Mouse (Mus musculus): Measurements from ENCODE around the gene Cd300ld5. TPM values are rescaled to one million over a fixed set of nuclear protein-coding genes. Genes with fewer than 3 reads are reported as not detected.

The Cd300ld5 gene
- polyA plus RNA-seq, 1 experiment = not detected

DNA sequence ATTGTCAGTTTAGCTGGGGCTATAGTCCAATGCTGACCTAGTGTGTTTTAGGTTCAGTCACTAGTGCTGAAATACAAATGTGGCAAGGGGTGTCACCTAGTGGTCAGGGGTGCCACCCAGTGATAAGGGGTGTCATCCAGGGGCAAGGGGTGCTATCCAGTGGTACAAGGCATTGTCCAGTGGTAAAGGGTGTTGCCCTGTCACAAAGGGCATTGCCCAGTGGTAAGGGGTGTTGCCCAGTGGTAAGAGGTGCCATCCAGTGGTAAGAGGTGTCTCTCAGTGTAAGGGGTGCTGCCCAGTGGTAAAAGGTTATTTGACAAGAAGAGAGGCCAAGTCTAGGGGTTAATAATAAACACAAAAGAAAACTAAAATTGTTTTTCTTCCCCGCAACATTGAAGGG, 39.9 kb upstream of the Cd300ld5 start:
- Histone ChIP-seq H3K4me3 (replicated peaks) (no peak overlapping the region), H3K36me3 (ENCODE audit: control insufficient read depth) (no peaks in the 10 kb centered on the region), H3K9me3 (ENCODE audit: control insufficient read depth, low read length) (no peaks in the 10 kb centered on the region), H3K4me1 (ENCODE audit: control insufficient read depth) (no peaks in the 10 kb centered on the region), H3K27me3 (ENCODE audit: control insufficient read depth) (no peaks in the 10 kb centered on the region)
- TF ChIP-seq TAL1 (IDR thresholded peaks at IDR 0.05; ENCODE audit: low read length) = no peak
- TF ChIP-seq GATA1 (IDR thresholded peaks at IDR 0.05; ENCODE audit: low read length) = no peak

DNA sequence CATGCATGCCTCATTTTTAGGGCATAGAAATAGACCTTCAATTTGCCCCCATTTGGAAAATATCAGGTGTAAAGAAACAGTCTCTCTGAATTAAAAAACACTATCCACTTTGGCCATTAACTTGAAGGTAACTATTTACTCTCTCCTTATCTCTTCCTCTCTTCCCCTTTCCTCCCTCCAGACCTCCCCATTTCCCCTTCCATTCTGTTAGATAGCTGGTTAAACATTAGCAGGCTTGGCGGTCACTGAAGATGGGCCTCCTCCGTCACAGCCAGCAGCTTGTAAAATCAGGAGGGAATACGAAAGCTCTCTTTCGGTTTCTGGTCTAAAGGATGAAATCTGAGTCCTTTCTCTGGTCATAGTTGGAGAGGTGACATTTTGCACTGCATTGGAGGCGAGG, 38.3 kb upstream of the Cd300ld5 start:
- no peak overlapping the region for H3K4me3 ChIP-seq (replicated peaks)
- H3K9me3 ChIP-seq (ENCODE audit: control insufficient read depth, low read length) = no peaks in the 10 kb centered on the region
- no peaks in the 10 kb centered on the region for H3K36me3 ChIP-seq (ENCODE audit: control insufficient read depth)
- TF ChIP-seq GATA1 (IDR thresholded peaks at IDR 0.05; ENCODE audit: low read length) (no peak), TAL1 (IDR thresholded peaks at IDR 0.05; ENCODE audit: low read length) (no peak)
- no peaks in the 10 kb centered on the region for H3K4me1 ChIP-seq (ENCODE audit: control insufficient read depth)
- peaks cover 3% of the 10 kb centered on the region for H3K27me3 ChIP-seq (ENCODE audit: control insufficient read depth)

DNA sequence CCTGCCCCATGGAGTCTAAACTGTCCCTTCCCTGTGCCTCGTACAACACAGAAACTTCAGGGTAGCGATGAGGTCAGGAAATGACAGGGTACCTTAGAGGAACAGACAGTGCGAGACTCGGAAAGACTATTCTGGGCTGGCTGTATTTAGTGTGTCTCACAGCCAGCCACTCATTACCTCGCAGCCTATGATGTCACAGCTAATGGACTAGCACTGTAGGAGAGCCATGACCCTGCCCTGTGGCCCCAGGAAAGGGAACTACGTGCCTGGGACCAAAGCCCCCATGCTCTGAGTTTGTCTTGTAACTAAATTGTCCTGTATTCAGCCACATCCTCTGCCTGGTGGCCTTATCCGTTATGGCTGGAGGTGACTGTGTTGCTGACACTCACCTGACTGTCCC, 37.8 kb upstream of the Cd300ld5 start:
- H3K4me3 ChIP-seq (replicated peaks) = no peak overlapping the region
- H3K9me3 ChIP-seq (ENCODE audit: control insufficient read depth, low read length) = no peaks in the 10 kb centered on the region
- no peaks in the 10 kb centered on the region for H3K4me1 ChIP-seq (ENCODE audit: control insufficient read depth)
- H3K27me3 ChIP-seq (ENCODE audit: control insufficient read depth) = peaks cover 4% of the 10 kb centered on the region
- TF ChIP-seq GATA1 (IDR thresholded peaks at IDR 0.05; ENCODE audit: low read length) (no peak), TAL1 (IDR thresholded peaks at IDR 0.05; ENCODE audit: low read length) (no peak)
- H3K36me3 ChIP-seq (ENCODE audit: control insufficient read depth) = no peaks in the 10 kb centered on the region

DNA sequence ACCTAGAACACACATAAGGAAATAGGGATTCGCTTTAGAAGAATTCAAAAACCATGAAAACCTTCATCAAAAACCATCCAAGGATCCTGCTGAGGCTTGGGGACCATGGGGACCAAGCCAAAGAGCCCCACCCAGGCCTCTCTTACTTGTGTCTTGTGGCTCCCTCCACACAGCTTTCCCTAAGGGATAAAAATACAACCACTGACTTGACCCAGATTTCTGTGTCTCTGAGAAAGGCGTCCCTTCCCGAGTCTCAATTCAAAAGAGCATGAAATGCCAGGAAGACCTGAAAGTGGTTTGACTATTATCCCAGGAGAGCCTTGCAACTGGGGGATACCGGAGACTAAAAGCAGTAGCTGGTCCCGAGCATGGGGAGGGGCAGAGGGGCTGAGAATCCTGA, 35.4 kb upstream of the Cd300ld5 start:
- H3K27me3 ChIP-seq (ENCODE audit: control insufficient read depth) = peaks cover 4% of the 10 kb centered on the region
- no peaks in the 10 kb centered on the region for H3K36me3 ChIP-seq (ENCODE audit: control insufficient read depth)
- no peaks in the 10 kb centered on the region for H3K4me1 ChIP-seq (ENCODE audit: control insufficient read depth)
- H3K4me3 ChIP-seq (replicated peaks) = no peak overlapping the region
- TF ChIP-seq GATA1 (IDR thresholded peaks at IDR 0.05; ENCODE audit: low read length) = no peak
- H3K9me3 ChIP-seq (ENCODE audit: control insufficient read depth, low read length) = no peaks in the 10 kb centered on the region

DNA sequence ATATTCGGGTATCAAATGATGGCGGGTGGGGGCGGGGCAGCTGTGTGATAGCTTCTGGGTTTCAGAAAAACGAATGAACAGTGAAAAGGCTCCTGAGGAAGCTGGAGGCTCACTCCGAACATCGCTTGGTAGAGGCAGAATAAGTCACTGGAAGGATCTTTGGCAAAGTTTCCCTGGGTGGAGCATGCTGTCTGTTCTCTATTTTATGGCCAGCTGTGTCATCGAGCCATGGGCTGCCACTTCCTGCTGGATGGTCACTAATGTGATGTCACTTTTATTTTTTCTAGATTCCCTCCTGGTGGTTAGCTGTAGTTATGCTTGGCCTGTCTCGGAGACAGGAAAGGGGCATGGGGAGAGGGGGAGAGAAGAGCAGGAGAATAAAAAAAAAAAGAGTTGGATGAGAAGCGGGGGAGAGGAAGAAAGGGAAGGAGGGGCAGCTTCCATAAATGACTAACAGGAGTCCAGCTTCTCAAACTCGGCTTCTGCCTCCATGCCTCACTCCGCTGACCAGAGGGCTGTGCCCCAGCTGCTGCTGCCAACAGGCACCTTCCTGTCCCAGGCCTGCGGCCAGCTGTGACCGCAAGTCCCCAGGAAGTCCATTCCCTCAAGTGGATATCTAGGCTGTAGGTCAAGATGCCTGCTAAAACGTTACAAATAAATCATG, 34.2 kb upstream of the Cd300ld5 start:
- no peaks in the 10 kb centered on the region for H3K9me3 ChIP-seq (ENCODE audit: control insufficient read depth, low read length)
- H3K4me3 ChIP-seq (replicated peaks) = no peak overlapping the region
- H3K36me3 ChIP-seq (ENCODE audit: control insufficient read depth) = no peaks in the 10 kb centered on the region
- no peaks in the 10 kb centered on the region for H3K4me1 ChIP-seq (ENCODE audit: control insufficient read depth)
- TF ChIP-seq TAL1 (IDR thresholded peaks at IDR 0.05; ENCODE audit: low read length) = no peak
- TF ChIP-seq GATA1 (IDR thresholded peaks at IDR 0.05; ENCODE audit: low read length) = no peak
- peaks cover 4% of the 10 kb centered on the region for H3K27me3 ChIP-seq (ENCODE audit: control insufficient read depth)

DNA sequence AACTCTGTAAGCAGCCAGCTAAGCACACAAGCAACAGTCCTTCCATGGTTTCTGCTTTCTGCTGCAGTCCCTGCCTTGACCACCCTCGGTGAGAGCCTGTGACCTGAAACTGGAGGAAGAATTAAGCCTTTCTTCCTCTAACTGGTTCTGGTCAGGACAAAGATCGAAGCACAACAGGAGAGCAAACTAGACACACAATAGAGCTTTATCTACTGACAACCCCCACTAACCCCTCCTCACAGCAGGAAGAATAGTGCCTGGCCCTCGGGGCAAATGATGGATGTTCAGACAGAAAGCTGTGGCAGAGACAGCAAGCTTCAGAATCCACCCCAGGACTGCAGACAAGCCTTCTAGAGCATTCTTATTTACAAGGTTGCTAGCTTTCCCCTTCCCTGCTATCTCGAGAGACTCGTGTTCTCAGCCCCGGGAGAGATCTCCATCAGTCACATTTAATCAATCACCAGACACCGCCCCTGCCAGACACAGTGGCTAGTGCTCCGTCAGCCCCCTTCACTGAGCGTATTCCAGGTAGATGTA, 33.5 kb upstream of the Cd300ld5 start:
- Histone ChIP-seq H3K36me3 (ENCODE audit: control insufficient read depth) (no peaks in the 10 kb centered on the region), H3K9me3 (ENCODE audit: control insufficient read depth, low read length) (no peaks in the 10 kb centered on the region), H3K4me3 (replicated peaks) (no peak overlapping the region), H3K4me1 (ENCODE audit: control insufficient read depth) (no peaks in the 10 kb centered on the region), H3K27me3 (ENCODE audit: control insufficient read depth) (peaks cover 4% of the 10 kb centered on the region)
- TF ChIP-seq TAL1 (IDR thresholded peaks at IDR 0.05; ENCODE audit: low read length) (no peak), GATA1 (IDR thresholded peaks at IDR 0.05; ENCODE audit: low read length) (no peak)

DNA sequence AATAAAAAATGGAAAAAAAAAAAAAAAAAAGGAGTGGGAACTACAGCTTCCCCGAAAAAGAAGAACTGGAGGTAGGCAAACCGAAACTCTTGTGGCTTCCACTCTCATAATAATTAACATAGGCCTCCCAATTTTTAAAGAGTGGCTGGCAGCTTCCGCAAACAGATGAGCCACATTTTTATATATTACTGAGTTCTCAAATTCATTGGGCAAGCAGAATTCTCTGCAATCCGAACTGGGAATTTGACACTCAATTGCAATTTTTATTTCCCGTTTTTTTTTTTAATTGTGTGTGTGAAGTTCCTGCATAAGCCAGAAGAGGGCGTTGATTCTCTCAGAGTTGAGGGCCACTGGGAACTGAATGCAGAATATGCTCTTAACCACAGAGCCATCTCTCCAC, 29.2 kb upstream of the Cd300ld5 start:
- Histone ChIP-seq H3K9me3 (ENCODE audit: control insufficient read depth, low read length) (no peaks in the 10 kb centered on the region), H3K4me3 (replicated peaks) (no peak overlapping the region), H3K4me1 (ENCODE audit: control insufficient read depth) (no peaks in the 10 kb centered on the region), H3K27me3 (ENCODE audit: control insufficient read depth) (peaks cover 4% of the 10 kb centered on the region; the same call in 1 of the 2 replicates), H3K36me3 (ENCODE audit: control insufficient read depth) (no peaks in the 10 kb centered on the region)
- TF ChIP-seq GATA1 (IDR thresholded peaks at IDR 0.05; ENCODE audit: low read length) = no peak
- TF ChIP-seq TAL1 (IDR thresholded peaks at IDR 0.05; ENCODE audit: low read length) = no peak

DNA sequence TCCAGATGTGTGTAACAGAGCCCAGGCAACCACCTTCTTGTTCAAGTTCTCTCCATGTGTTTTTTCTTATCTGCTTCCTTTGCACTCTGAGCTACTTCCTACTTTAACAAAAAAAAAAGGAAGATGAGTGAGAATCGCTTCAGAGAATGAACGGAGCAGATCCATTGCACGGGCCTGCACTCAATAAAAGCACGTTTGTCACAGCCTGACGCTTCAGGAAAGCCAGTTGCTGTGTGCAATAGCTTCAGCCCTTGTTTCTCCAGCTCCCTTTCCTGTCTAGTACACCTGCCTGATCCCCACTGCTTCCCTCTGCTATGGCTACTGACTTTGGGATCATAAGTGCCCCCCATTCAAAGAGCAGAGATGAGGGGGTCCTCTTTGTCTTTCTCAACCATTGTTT, 24.5 kb upstream of the Cd300ld5 start, which contains the start of gene Cd300e:
Gene Cd300e (minus strand): TSS at position 101 of the 400 bp plus-strand sequence.
- no peaks in the 10 kb centered on the region for H3K4me1 ChIP-seq (ENCODE audit: control insufficient read depth)
- H3K9me3 ChIP-seq (ENCODE audit: control insufficient read depth, low read length) = no peaks in the 10 kb centered on the region
- TF ChIP-seq GATA1 (IDR thresholded peaks at IDR 0.05; ENCODE audit: low read length) = no peak
- no peak for TF ChIP-seq TAL1 (IDR thresholded peaks at IDR 0.05; ENCODE audit: low read length)
- no peaks in the 10 kb centered on the region for H3K27me3 ChIP-seq (ENCODE audit: control insufficient read depth)
- H3K36me3 ChIP-seq (ENCODE audit: control insufficient read depth) = no peaks in the 10 kb centered on the region
- H3K4me3 ChIP-seq (replicated peaks) = no peak within 1 kb of the TSS

DNA sequence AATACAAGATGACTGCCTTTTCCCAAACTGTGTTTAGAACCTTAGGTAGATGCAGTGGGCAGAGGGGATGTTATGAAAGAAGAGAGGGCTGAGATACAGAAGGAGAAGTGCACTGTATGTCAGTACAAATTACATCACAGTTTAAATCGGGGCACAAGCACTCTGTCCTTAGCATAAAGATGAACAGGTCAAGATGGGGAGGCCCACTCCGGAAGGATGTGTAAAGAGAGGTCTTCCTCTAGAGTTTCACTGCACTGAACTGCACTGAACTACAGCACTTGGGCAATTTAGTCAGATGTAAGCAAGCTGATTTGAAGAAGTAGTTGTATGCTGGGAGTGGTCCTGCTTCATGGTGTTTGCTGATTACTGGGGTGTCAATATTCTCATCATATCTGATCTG, 22.2 kb upstream of the Cd300ld5 start:
- Histone ChIP-seq H3K4me3 (replicated peaks) (no peak overlapping the region), H3K4me1 (ENCODE audit: control insufficient read depth) (no peaks in the 10 kb centered on the region), H3K36me3 (ENCODE audit: control insufficient read depth) (no peaks in the 10 kb centered on the region), H3K27me3 (ENCODE audit: control insufficient read depth) (no peaks in the 10 kb centered on the region), H3K9me3 (ENCODE audit: control insufficient read depth, low read length) (no peaks in the 10 kb centered on the region)
- TF ChIP-seq GATA1 (IDR thresholded peaks at IDR 0.05; ENCODE audit: low read length) (no peak), TAL1 (IDR thresholded peaks at IDR 0.05; ENCODE audit: low read length) (no peak)

DNA sequence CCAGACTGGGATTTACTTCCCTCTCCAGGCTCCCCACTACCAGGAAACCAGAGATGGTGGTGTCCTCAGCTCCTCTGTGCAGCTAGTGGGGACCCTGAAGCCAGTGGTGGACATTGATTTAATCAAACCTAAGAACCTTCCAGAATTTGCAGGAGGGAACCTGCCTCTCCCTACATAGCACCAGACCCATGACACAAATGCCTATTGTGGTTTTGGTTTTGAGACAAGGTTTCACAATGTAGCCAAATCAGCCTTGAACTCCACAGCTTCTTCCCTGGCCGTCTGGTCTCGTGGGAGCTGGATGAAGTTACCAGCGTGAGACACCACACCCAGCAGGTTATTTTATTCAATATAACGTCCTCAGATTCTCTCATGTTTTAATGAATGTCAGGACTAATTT, 21.1 kb upstream of the Cd300ld5 start:
- H3K36me3 ChIP-seq (ENCODE audit: control insufficient read depth) = no peaks in the 10 kb centered on the region
- no peak overlapping the region for H3K4me3 ChIP-seq (replicated peaks)
- no peaks in the 10 kb centered on the region for H3K9me3 ChIP-seq (ENCODE audit: control insufficient read depth, low read length)
- H3K27me3 ChIP-seq (ENCODE audit: control insufficient read depth) = no peaks in the 10 kb centered on the region
- H3K4me1 ChIP-seq (ENCODE audit: control insufficient read depth) = no peaks in the 10 kb centered on the region
- no peak for TF ChIP-seq TAL1 (IDR thresholded peaks at IDR 0.05; ENCODE audit: low read length)
- no peak for TF ChIP-seq GATA1 (IDR thresholded peaks at IDR 0.05; ENCODE audit: low read length)
